Mouse (Mus musculus): ENCODE results near the gene Slc9a3r1.

GRCm38 (mm10) chr11:115177559-115178195, 14.5 kb downstream of the Slc9a3r1 start:
- TF ChIP-seq CTCF (IDR thresholded peaks at IDR 0.05; ENCODE audit: low read depth) = no peak
- no peak for TF ChIP-seq EP300 (IDR thresholded peaks at IDR 0.05; ENCODE audit: low read depth)

All from liver, embryonic 14.5 days (tissue).